Mouse (Mus musculus) cerebellum, postnatal 10 days (tissue): Measurements from ENCODE around the gene Camk2n1.

Experiments
- DNase-seq, 2 experiments: peaks; one replicate each; pipeline ENCODE4 v3.0.0; 2021; ENCODE audit warnings: mixed read lengths in 2 of 2

The Camk2n1 gene

DNA sequence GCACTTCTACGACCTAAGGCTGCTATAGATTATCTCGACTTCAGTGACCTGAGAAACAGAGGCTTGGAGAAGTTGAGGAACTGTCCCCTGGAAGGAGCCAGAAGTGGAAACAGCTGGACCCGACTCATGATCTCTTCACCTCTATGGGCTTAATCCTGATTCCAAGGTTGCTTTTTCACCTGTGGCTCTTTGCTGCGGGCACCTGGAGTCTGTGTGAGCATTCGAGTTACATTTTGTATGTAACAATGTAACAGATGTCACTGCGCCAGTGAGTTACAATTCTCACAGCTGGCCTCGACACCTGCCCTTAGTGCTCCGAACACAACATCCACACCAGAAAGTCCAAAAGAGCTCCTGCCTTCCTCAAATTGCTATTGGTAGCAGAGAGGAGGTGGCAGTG, 11.3 kb downstream of the Camk2n1 start:
- DNase-seq: no peak

DNA sequence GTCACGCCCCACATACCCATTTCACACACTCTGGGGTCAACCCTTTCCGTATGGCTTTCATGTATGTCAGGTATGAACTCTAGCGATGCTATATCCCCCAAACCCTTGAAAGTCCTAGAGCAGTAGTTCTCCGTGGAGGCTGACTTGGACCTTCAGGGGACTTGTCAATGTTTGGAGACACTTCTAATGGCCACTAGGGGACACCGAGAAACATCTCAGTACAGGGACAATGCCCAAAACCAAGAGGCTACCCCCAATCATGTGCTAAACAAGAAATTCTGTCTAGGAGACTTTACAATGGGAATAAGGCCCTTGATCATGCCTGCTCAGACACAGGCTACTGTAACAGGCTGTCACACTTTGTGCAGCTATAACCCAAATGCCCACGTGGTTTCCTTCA, 12.6 kb downstream of the Camk2n1 start:
- DNase-seq: no peak

DNA sequence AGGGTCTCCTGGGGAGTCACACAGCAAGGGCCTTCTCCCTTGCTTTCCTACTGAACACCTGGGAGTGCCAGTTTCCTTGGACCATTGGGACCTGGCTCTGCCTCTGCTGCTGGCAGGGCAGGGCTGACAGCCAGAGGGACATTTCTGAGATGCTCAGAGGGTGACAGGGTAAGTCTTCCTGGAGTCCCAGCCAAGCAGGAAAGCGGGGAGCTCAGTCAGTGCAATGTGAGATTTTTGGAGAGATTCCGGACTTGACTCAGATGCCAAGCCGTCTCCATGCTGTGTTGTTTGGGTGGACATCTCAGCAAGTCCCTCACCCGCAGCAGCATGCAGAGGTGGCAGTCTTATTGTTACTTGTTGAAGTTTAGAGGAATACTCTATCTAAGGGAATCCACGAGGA, 13.3 kb downstream of the Camk2n1 start:
- no peak for DNase-seq

DNA sequence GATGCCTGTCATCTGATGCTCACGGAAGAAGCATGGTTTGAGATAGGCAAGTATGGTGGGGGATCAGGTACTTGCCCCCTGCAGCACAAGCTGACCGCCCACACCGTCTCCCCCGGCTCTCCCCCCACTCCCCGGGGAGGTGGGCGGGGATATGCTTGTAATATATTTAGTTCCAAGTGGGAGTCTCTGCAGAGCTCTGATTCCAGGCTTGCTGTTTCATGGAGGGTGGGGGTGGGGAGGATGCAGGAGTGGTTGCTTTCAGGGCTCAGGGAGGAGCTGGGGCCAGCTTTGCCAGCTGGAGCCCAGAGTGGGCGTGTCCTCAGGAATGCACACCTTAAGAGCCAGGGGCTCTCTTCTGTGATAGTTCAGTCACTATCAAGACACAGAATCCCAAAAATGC, 15.0 kb downstream of the Camk2n1 start:
- no peak for DNase-seq

DNA sequence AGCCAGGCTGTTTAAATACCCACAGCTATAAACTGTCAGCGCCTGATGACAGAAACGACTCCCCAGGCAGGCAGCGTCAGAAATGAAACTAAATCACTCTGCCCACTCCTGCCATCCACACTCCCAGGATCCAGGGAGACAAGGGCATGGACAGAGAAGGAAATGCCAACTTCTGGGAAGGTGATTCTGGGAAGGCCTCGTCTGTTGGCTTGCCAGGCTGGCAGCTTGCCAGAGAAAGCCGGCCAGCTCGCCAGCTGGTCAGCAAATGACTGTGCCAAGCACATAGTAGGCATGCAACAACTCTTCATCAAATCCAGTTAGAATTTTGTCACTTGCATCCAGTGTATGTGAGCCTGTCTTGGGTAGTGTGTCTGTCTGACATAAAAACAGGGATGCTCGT, 17.1 kb downstream of the Camk2n1 start:
- DNase-seq: peak; percentile 83 to 84

DNA sequence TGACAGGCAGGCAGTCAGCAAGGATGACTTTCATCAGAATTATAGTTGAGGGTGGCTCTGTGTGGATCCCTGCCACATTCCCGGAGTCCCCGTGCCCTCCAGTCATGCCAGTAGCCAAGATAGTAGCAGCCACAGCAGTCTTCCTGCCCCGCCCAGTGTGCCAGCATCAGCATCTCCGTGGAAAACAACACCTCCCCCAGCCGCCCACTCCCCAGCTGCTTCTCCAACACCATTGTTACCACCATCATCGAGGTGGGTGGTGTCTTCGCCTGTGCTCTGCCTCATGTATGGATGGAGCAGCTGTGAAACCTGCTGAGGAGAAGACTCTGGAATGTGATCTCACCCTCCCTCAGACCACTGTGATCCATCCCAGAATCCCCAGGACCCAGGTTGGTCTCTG, 25.5 kb downstream of the Camk2n1 start:
- DNase-seq: no peak

DNA sequence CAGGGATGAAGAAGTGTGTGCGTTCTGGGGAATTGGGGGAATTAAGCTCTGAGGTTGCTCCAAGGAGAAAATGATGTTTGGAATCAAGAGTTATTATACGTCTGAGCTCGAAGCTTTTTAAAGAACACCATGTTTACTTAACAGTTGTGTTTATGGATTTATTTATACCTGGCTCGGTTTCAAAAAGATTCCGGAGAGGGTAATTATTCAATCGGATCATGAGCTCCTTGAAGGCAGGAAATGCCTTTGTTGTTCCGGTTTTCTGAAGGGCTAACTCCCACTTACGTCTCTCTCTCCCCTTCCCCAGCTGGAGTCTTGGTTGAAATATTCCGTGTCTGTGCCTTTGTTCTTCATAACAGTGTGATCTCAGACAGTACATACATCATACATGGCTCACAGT, 26.8 kb downstream of the Camk2n1 start:
- no peak for DNase-seq

DNA sequence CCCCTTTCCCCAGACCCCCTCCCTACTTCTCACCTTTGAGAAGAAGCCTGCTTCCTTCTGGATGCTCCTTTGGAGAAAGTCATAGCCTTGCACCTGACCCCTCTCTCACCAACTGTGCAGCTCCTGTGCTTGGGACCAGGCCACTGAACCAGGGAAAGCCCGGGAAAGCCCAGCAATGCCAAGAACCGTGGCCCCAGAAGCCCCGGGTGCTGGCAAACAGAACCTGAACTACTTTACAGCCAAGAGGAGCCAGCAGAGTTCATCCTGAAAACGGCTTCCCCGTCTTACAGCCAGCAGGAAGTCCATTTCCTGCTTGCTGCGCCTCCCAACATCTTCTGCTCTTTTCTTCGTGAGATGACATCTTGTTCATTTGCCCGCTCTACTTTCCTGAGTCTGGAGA, 28.6 kb downstream of the Camk2n1 start:
- peak; percentile 64 to 78 for DNase-seq

DNA sequence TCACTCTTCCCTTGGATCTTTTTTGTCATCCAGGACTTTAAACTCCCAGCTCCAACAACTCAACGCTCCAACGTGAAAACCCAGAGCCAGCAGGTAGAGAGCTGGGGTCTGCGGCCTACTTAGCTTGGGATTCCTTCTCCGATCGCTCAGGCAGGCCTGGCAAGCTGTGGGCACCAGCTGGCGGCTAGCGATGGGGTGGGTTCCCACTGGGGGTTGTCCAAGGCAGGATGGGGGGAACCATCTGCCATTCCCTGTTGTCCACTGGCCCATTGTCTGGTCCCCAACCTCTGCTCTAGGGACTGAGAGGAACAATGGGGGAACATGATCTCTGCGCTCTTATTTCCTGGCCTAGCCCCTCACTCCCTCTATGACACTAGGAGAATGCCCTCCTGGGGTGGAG, 34.1 kb downstream of the Camk2n1 start:
- DNase-seq: peak; percentile 78 to 88

DNA sequence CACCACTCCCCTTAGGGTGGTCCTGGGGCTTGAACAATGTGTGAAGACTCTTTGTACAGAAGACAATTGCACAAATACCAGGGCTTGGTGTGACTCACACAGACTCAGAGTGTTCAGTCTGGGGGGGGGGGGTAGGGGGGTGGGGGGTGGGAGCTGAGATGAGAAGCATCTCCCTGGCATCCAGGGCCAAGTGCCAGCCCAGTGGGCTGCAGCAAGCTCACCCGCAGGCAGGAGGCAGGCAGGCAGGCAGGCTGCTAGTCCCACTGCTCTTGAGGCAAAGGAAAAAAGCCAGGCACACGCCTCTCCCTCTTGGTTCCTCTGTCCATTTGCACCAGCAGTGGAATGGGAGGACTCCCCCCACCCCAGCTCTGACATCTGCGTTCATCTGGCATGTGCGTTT, 37.0 kb downstream of the Camk2n1 start:
- DNase-seq: peak; percentile 43 to 67

DNA sequence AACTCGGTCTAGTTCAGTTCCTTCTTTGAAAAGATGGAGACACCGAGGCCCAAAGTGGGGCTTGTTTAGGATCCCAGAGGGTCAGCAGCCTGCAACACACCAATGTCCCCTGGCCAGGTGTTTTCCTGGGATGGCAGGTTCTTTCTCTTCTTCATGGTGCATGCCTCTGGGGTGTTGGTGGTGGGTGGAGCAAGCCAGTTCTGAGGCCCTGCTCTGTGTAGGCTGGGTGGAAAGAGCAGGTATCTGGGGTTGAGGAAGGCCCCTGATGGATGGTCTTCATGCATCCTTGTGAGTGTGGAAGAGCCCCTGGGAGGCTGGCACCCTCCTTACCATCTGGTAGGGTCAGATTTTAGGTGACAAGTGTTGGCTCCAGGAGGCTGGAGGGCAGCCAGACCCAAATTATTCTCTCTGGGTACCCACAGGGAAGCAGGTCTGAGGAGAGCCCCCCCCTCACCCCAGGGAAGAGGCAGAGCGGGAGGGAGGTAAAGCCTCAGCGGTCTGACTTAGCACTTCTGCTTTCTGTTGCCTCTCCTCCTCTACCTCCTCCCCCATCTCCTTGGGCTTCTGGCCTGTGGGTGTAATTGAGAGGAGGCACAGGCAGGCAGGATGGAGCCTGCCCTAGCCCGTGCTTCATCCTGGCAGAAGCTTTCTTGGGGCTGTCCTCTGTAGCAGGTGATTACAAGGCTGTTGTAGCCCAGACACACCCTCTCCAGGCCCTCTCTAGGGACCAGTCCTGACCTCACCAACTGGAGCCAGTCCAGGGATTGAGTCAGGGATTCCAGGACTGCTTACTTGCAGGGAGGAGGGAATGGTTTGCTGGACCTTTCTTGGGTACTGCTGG, 39.3 kb downstream of the Camk2n1 start:
- DNase-seq: peak; percentile 77 to 79

DNA sequence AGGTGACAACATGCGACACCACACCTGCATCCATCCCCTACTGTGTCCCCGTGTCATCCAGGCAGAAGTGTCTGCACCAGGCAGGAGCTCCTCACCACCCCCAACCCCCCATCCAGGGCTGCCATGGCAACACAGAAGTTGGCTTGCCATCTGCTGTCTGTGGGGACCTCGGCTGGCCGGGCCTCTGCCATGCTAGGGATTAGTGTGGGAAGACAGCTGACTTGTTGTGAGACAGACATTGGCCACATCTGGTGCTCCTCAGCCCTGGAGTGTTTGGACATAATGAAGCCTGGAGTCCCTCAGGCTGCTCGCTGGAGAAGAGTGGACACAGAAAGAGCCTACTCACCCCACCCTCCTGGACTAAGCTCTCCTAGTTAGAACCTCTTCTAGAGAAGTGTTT, 40.8 kb downstream of the Camk2n1 start:
- peak; percentile 82 to 90 for DNase-seq

DNA sequence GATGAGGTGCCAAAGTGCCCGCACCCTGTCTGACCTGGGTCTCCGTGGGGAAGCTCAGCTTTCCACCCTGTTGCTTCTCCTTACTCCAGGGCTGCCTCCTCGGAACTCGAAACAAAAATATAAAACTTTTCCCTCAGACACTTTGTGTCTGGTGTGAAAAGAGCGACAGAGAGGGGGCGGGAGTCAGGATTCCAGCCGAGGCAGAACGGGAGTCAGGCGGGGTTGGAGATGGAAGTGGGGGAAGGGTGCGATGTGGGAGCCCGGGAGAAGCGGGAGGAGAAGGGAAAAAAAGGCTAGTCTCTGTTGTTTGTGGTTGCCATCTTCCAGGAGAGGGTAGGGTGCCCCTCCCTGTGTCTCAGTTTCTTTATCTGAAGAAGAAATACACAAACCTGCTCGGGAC, 41.7 kb downstream of the Camk2n1 start:
- DNase-seq: peak in 1 of 2 experiments; percentile 36

DNA sequence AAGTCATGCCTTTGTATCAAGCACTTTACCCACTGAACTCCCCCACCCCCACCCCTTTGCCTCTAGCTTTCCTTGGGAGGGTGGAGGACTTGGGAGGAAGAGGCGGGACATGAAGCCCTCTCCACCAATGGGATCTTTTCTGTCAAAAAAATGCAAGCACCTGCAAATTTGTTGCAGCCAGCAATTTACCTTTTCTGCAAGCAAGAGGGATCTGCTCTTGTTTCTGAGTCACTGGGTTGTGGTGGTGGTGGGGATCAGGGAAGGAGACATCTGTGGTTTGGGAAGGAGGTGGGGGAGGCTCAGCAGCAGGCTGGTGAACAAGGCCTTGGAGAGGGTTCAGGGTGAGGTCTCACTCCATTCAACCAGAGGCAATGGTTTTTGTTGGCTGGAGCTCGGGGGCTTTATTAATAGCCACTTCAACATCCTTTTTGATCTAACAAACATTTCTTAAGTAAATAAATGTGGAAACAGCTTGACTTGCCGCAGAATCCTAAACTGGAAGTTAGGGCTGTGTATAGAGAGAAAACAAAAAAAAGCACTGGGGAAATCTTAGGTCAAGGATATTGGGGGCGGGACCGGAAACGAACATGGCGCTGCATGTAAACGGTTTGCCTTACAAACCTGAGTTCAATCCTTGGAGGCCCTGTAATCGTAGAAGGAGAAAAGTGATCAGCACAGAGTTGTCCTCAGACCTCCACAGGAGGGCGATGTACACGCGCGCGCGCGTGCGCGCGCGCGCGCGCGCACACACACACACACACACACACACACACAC, 42.8 kb downstream of the Camk2n1 start:
- DNase-seq: no peak

DNA sequence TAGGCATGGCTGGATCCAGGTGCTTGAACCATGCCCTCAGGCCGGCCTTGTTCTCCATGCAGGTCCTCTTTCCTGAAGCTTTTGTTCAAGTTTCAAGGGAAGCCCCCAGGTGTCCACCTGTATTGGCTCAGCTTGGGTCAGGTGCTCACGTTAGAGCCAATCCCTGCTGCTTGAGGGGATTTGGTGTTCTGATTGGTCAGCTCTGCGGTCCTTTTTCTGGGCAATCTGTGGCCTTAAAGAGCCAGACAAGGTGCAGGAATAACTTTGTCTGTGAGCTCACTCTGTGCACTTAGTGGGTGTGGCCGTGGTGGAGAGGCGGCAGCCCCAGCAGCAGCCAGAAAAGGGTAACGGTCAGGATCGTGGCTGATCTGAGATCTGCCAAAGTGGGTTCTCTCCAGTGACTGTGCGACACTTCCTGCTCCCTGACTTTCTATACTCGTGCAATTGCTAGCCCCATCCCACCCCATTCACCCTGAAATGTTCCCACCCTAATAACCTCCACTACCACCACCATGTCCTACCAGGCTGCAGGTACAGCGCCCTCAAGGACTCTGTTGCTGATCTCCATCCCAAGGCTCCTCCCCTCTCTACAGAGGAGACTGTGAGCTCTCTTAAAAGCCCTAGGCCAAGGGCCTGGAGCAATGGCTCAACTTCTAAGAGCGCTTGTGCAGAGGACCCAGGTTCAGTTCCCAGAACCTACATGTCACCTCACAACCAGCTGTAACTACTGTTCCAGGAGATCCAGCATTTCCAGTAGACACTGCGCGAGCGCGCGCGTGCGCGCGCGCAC, 45.9 kb downstream of the Camk2n1 start:
- DNase-seq: no peak

DNA sequence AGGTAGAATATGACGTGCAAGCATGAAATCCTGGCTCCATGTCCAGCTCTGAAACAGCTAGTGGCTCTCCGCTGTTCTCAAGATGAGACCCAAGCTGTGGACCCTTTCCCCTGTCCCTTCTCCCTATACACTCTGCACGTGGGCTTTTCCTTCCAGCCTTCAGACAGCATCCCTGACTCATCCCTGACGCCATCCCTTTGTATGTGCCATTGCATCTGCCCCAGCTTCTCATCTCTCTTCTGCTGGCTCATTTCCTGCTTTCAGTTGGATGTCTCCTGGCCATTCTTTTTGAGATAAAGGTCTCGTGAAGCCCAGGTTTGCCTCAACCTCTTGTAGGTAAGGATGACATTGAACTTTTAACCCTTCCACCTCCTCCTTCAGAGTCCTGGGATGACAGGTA, 46.9 kb downstream of the Camk2n1 start:
- no peak for DNase-seq

DNA sequence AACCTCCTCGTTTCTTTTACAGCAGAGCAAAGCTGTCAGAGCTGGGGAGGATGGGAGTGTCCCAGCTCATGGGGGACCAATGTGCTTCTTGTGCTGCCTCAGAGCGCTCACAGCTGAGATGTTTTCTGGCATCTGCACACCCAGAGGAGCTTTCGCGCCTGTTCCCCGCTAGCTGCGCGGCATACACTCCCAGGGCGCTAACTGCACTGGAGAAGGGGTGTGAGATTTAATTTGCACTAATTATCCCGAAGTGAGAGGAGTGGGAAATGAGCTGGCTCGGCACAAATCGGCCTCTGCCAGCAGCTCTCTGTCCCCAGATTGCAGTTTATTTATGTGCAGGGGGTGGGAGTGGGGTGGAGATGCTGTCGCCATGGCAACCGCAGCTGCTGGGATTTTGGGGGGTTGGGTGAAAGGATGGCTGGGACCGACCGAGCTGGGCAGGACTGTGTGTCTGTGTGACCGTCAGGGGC, 50.6 kb downstream of the Camk2n1 start:
- DNase-seq: peak; percentile 71 to 78

DNA sequence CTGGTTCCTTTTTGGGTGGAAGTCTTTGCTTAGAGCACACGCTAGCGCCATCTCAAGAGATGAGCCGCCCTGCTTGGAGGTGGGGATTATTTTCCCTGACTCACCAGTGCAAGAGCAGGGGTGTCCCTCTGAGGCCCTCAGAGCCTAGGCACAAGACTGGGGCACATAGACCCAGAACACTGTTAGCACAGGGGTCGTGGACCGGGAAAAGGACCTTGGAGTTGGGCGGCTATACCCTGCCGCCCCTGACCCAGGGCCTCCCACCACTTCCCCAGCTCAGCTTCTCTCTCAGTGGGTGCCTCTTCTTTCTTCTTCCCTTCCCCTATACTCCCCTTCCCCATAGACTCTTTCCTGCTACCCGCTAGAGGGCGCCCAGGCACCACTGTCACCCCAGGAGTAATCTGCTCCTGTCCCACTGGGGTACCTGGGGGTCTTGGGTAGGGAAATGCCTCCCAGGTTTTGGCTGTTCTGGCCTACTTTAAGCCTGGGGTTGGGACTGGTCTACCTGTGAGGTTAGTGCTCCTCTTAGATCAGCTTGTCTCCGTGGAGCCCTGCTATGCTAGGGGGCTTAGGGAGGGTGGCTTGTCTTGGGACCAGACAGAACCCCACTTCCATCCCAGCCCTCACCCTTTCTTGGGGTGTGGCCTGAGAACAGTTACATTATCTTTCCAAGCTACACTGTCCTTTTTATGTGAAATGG, 51.2 kb downstream of the Camk2n1 start:
- DNase-seq: peak; percentile 78 to 79

DNA sequence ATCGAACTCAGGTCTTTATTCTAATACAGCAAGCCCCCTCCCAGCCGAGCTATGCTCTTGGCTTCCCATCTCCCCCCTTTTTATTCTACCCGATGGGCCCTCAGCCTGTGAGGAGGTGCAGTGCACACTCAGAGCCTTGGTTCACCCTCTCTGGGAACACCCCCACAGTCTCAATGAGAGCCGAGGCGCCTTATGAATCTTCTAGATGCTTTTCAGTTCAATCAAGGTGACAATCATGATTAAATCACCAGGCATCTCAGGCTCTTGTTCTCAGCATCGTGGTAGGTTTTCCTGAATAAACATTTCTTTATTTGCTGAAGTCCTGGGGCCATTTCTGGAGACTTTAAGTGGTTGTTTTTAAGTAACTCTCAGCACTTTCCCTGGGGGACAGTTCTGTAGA, 53.8 kb downstream of the Camk2n1 start:
- DNase-seq: no peak
